Mouse (Mus musculus) heart, embryonic 11.5 days (tissue): ENCODE data around the gene Sema4f. TPM values are rescaled to one million over a fixed set of nuclear protein-coding genes. Genes with fewer than 3 reads are reported as not detected.

Experiments used
- ATAC-seq: fragments of 200-750 bp; cut with Nextera tagmentation; replicated peaks from 2 replicates; pipeline ENCODE4 v1.8.0; 2017; ENCODE audit warnings: moderate library complexity; ENCODE audit not compliant: insufficient number of reproducible peaks, low FRiP score, low TSS enrichment
- H3K27ac ChIP-seq: fragments of 300-500 bp; sonication (generic); 2 replicates; pipeline ENCODE4 v1.5.1; 2014; ENCODE audit warnings: mild to moderate bottlenecking, low read depth, low read length
- H3K27me3 ChIP-seq: fragments of 300-500 bp; sonication (generic); 2 replicates; pipeline ENCODE4 v1.6.1; 2014; ENCODE audit warnings: mild to moderate bottlenecking, low read length, mixed read lengths; ENCODE audit not compliant: control insufficient read depth, insufficient read depth
- H3K36me3 ChIP-seq: fragments of 300-500 bp; sonication (generic); 2 replicates; pipeline ENCODE4 v1.6.1; 2014; ENCODE audit warnings: mild to moderate bottlenecking, low read length, moderate library complexity, mixed read lengths; ENCODE audit not compliant: control insufficient read depth, insufficient read depth
- H3K4me1 ChIP-seq: fragments of 300-500 bp; sonication (generic); 2 replicates; pipeline ENCODE4 v1.6.1; 2014; ENCODE audit warnings: low read length; ENCODE audit not compliant: control insufficient read depth, insufficient read depth
- H3K4me2 ChIP-seq: fragments of 300-500 bp; sonication (generic); 2 replicates; pipeline ENCODE4 v1.6.1; 2014; ENCODE audit warnings: mild to moderate bottlenecking, moderate library complexity
- H3K4me3 ChIP-seq: fragments of 300-500 bp; sonication (generic); 2 replicates; pipeline ENCODE4 v1.5.1; 2014; ENCODE audit warnings: low read depth, low read length
- H3K9ac ChIP-seq: fragments of 300-500 bp; sonication (generic); 2 replicates; pipeline ENCODE4 v1.6.1; 2014; ENCODE audit warnings: mild to moderate bottlenecking, low read depth, low read length, moderate library complexity
- H3K9me3 ChIP-seq: fragments of 300-500 bp; sonication (generic); replicated peaks from 2 replicates; pipeline ENCODE4 v1.6.1; 2016; ENCODE audit warnings: low read length; ENCODE audit not compliant: control insufficient read depth
- WGBS: fragments of 180-500 bp; shearing (Covaris S2); extraction: QIAGEN DNeasy Blood & Tissue Kit; methylation state at CpG from one replicate; pipeline ENCODE4 v1.1.7; 2014; ENCODE audit not compliant: insufficient replicate concordance; 5-methylcytosine and 5-hydroxymethylcytosine counted together
- polyA plus RNA-seq: library from polyadenylated mRNA; unstranded; fragments of >200 nt; fragmentation: Nextera tagmentation; extraction: Ambion mirVana; gene quantifications from 2 replicates; pipeline ENCODE4 v1.2.1, GENCODE M21; 2014

The Sema4f gene
- polyA plus RNA-seq, 1 experiment from 2014 or later: 0.04 TPM

DNA sequence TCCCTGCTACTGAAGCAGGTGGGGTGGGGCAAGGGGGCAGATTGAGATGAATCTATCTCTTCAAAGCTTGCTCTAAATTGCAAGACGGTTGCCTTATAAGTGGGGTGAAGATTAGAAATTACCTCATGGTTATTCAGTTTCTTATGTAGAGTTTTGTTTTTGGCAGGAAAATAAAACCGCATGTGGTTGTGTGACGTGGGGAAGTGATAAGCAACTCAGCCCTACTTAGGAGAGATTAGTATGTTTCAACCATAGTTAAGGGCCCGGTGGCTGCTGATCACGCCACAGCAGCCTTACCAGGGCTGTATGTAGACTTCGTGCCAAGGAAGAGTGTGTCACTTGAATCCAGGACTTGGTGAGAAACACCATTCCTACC, 67.2 kb downstream of the Sema4f start:
- H3K4me2 ChIP-seq: no peak overlapping the region
- 74% methylated on average over 6 of the region's 6 CpGs for WGBS
- ATAC-seq: no peak

GRCm38 (mm10) chr6:82871632-82872331, 67.8 kb downstream of the Sema4f start:
- no peaks in the 10 kb centered on the region for H3K4me1 ChIP-seq
- no peak for ATAC-seq
- no peak overlapping the region for H3K27ac ChIP-seq
- no peaks in the 10 kb centered on the region for H3K36me3 ChIP-seq
- H3K27me3 ChIP-seq: no peaks in the 10 kb centered on the region
- no peaks in the 10 kb centered on the region for H3K9me3 ChIP-seq
- H3K9ac ChIP-seq: no peak overlapping the region
- no peak overlapping the region for H3K4me3 ChIP-seq
- H3K4me2 ChIP-seq: no peak overlapping the region
- WGBS: 25% methylated on average over 5 of the region's 5 CpGs

More for the DNA sequence above, 67.2 kb downstream of the Sema4f start:
- Histone ChIP-seq H3K9ac (no peak overlapping the region), H3K36me3 (no peaks in the 10 kb centered on the region), H3K9me3 (no peaks in the 10 kb centered on the region), H3K4me3 (no peak overlapping the region), H3K27ac (no peak overlapping the region), H3K27me3 (no peaks in the 10 kb centered on the region), H3K4me1 (no peaks in the 10 kb centered on the region)

GRCm38 (mm10) chr6:82868476-82868875, 71.1 kb downstream of the Sema4f start:
- no peaks in the 10 kb centered on the region for H3K27me3 ChIP-seq
- no peak overlapping the region for H3K9ac ChIP-seq
- H3K36me3 ChIP-seq: no peaks in the 10 kb centered on the region
- H3K4me3 ChIP-seq: no peak overlapping the region
- peaks cover 4% of the 10 kb centered on the region for H3K9me3 ChIP-seq
- no peak overlapping the region for H3K27ac ChIP-seq
- peaks cover 1% of the 10 kb centered on the region; the same call in 1 of the 2 replicates for H3K4me1 ChIP-seq
- no peak overlapping the region for H3K4me2 ChIP-seq
- WGBS: 76% methylated on average over 5 of the region's 5 CpGs
- ATAC-seq: no peak

GRCm38 (mm10) chr6:82863380-82863874, 76.1 kb downstream of the Sema4f start:
- no peaks in the 10 kb centered on the region for H3K27me3 ChIP-seq
- H3K4me3 ChIP-seq: no peak overlapping the region
- peak overlapping the region; percentile 64 for H3K27ac ChIP-seq
- no peak for ATAC-seq
- H3K36me3 ChIP-seq: no peaks in the 10 kb centered on the region
- no peak overlapping the region for H3K4me2 ChIP-seq
- H3K4me1 ChIP-seq: peaks cover 20% of the 10 kb centered on the region
- H3K9ac ChIP-seq: 0 out of 2 replicates have a peak overlapping the region, but pooled peaks have one; percentile 16
- WGBS: 58% methylated on average over 8 of the region's 8 CpGs
- peaks cover 4% of the 10 kb centered on the region for H3K9me3 ChIP-seq

GRCm38 (mm10) chr6:82862475-82862874, 77.1 kb downstream of the Sema4f start:
- Histone ChIP-seq H3K27ac (peak overlapping the region; percentile 64), H3K27me3 (no peaks in the 10 kb centered on the region), H3K36me3 (no peaks in the 10 kb centered on the region), H3K4me2 (no peak overlapping the region), H3K9me3 (peaks cover 4% of the 10 kb centered on the region), H3K9ac (no peak overlapping the region), H3K4me3 (no peak overlapping the region), H3K4me1 (peaks cover 20% of the 10 kb centered on the region)
- 30% methylated on average over 7 of the region's 7 CpGs for WGBS
- ATAC-seq: no peak

DNA sequence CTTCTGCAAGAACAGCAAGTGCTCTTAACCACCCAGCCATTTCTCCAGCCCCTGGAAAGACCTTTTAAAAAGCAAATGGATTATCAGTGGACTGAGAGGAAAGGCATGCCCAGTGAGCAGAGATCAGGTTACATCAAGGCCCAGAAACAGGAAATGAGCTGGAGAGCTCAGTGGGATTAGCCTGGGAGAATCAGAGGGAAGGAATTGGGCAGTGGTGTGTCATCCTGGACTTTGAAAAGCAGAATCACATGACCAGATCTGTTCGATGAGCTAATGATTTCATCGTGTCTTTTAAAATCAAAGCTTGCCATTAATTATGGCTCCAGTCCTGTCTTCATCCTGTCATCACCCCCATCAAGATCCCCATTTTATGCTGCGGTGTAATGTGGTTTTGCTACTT, 77.5 kb downstream of the Sema4f start:
- no peak overlapping the region for H3K9ac ChIP-seq
- no peaks in the 10 kb centered on the region for H3K27me3 ChIP-seq
- no peaks in the 10 kb centered on the region for H3K36me3 ChIP-seq
- no peak overlapping the region for H3K4me2 ChIP-seq
- ATAC-seq: no peak
- 39% methylated on average over 3 of the region's 3 CpGs for WGBS
- H3K27ac ChIP-seq: peak overlapping the region; percentile 25; the same call in 1 of the 2 replicates
- peaks cover 4% of the 10 kb centered on the region for H3K9me3 ChIP-seq
- no peak overlapping the region for H3K4me3 ChIP-seq
- peaks cover 20% of the 10 kb centered on the region for H3K4me1 ChIP-seq

Other genes starting within 250 kb of the Sema4f start
- gene Pole4, start 234.4 kb downstream of the Sema4f start, polyA plus RNA-seq: 111 and 122 TPM in 2 replicates
- 44.3 and 49.5 TPM in 2 replicates for gene Hk2, start 165.3 kb downstream of the Sema4f start, polyA plus RNA-seq
- 0.70 and 1.1 TPM in 2 replicates for gene M1ap, start 7.1 kb upstream of the Sema4f start, polyA plus RNA-seq
- 6.3 and 6.8 TPM in 2 replicates for gene Dok1, start 93.7 kb upstream of the Sema4f start, polyA plus RNA-seq
- 4.5 and 5.7 TPM in 2 replicates for gene Loxl3, start 94.4 kb upstream of the Sema4f start, polyA plus RNA-seq
- 99.8 and 109 TPM in 2 replicates for gene Aup1, start 114.8 kb upstream of the Sema4f start, polyA plus RNA-seq
- 41.8 and 43.3 TPM in 2 replicates for gene Htra2, start 115.5 kb upstream of the Sema4f start, polyA plus RNA-seq
- 0.24 and 0.30 TPM in 2 replicates for gene Dqx1, start 118.1 kb upstream of the Sema4f start, polyA plus RNA-seq
- gene Tlx2, start 130.5 kb upstream of the Sema4f start, polyA plus RNA-seq: 0.23 TPM in 1 of 2 replicates, not detected in the other
- gene Pcgf1, start 138.1 kb upstream of the Sema4f start, polyA plus RNA-seq: 15.1 and 17.0 TPM in 2 replicates
- 0.46 and 0.52 TPM in 2 replicates for gene Lbx2, start 146.6 kb upstream of the Sema4f start, polyA plus RNA-seq
- 0.97 and 2.1 TPM in 2 replicates for gene Ccdc142, start 161.8 kb upstream of the Sema4f start, polyA plus RNA-seq
- 1.1 and 1.2 TPM in 2 replicates for gene Gm42688, start 161.8 kb upstream of the Sema4f start, polyA plus RNA-seq
- gene Mrpl53, start 169.3 kb upstream of the Sema4f start, polyA plus RNA-seq: 138 and 144 TPM in 2 replicates
- gene Mogs, start 175.7 kb upstream of the Sema4f start, polyA plus RNA-seq: 19.1 and 19.8 TPM in 2 replicates
- 76.0 and 87.2 TPM in 2 replicates for gene Wbp1, start 181.8 kb upstream of the Sema4f start, polyA plus RNA-seq
- 11.1 and 12.2 TPM in 2 replicates for gene Ino80b, start 185.7 kb upstream of the Sema4f start, polyA plus RNA-seq
- gene Rtkn, start 195.7 kb upstream of the Sema4f start, polyA plus RNA-seq: 10.8 and 12.4 TPM in 2 replicates
- 4.5 and 6.9 TPM in 2 replicates for gene Wdr54, start 216.6 kb upstream of the Sema4f start, polyA plus RNA-seq
- 0.14 and 0.27 TPM in 2 replicates for gene 1700003E16Rik, start 216.6 kb upstream of the Sema4f start, polyA plus RNA-seq
- gene Dctn1, start 226.2 kb upstream of the Sema4f start, polyA plus RNA-seq: 49.7 and 61.1 TPM in 2 replicates